Mouse (Mus musculus) intestine, postnatal 0 days (tissue): ENCODE measurements around the gene Xrcc6. TPM values are rescaled to one million over a fixed set of nuclear protein-coding genes. Genes with fewer than 3 reads are reported as not detected.

Source experiments
- ATAC-seq: fragments of 200-750 bp; cut with Nextera tagmentation; 2 replicates; pipeline ENCODE4 v1.8.0; 2017; ENCODE audit warnings: mild to moderate bottlenecking, moderate TSS enrichment, moderate library complexity
- H3K27ac ChIP-seq: fragments of 300-500 bp; sonication (generic); 2 replicates; pipeline ENCODE4 v1.5.1; 2014; ENCODE audit warnings: mild to moderate bottlenecking, low read depth, low read length, moderate library complexity
- H3K27me3 ChIP-seq: fragments of 300-500 bp; sonication (generic); replicated peaks from 2 replicates; pipeline ENCODE4 v1.6.1; 2014; ENCODE audit warnings: low read length, mixed read lengths; ENCODE audit not compliant: control insufficient read depth, insufficient read depth
- H3K36me3 ChIP-seq: fragments of 300-500 bp; sonication (generic); 2 replicates; pipeline ENCODE4 v1.6.1; 2014; ENCODE audit warnings: mild to moderate bottlenecking, moderate library complexity; ENCODE audit not compliant: control insufficient read depth, insufficient read depth
- H3K4me1 ChIP-seq: fragments of 300-500 bp; sonication (generic); replicated peaks from 2 replicates; pipeline ENCODE4 v1.6.1; 2014; ENCODE audit warnings: antibody characterized with exemption, low read length, mixed read lengths; ENCODE audit not compliant: control insufficient read depth, insufficient read depth
- H3K4me2 ChIP-seq: fragments of 300-500 bp; sonication (generic); replicated peaks from 2 replicates; pipeline ENCODE4 v1.6.1; 2014; ENCODE audit warnings: low read depth, mild to moderate bottlenecking, moderate library complexity
- H3K4me3 ChIP-seq: fragments of 300-500 bp; sonication (generic); 2 replicates; pipeline ENCODE4 v1.5.1; 2014; ENCODE audit warnings: low read depth, low read length
- H3K9ac ChIP-seq: fragments of 300-500 bp; sonication (generic); 2 replicates; pipeline ENCODE4 v1.6.1; 2014; ENCODE audit warnings: mild to moderate bottlenecking, low read depth, low read length
- H3K9me3 ChIP-seq: fragments of 300-500 bp; sonication (generic); 2 replicates; pipeline ENCODE4 v1.6.1; 2016; ENCODE audit warnings: mixed run types; ENCODE audit not compliant: control insufficient read depth
- CTCF ChIP-seq: sonication (generic); IDR thresholded peaks from 2 replicates; pipeline ENCODE4 v1.5.1; 2016; ENCODE audit warnings: low read depth, mild to moderate bottlenecking, control low read depth, antibody characterized with exemption, moderate library complexity
- WGBS: fragments of 180-500 bp; shearing (Covaris S2); extraction: QIAGEN DNeasy Blood & Tissue Kit; methylation state at CpG from one replicate; pipeline ENCODE4 v1.1.7; 2014; 5-methylcytosine and 5-hydroxymethylcytosine counted together
- polyA plus RNA-seq: library from polyadenylated mRNA; unstranded; fragments of >200 nt; fragmentation: Nextera tagmentation; extraction: Ambion mirVana; gene quantifications from 2 replicates; pipeline ENCODE4 v1.2.1, GENCODE M21; 2015

Xrcc6 gene
- polyA plus RNA-seq, 1 experiment from 2014 or later, result 22.6 TPM

DNA sequence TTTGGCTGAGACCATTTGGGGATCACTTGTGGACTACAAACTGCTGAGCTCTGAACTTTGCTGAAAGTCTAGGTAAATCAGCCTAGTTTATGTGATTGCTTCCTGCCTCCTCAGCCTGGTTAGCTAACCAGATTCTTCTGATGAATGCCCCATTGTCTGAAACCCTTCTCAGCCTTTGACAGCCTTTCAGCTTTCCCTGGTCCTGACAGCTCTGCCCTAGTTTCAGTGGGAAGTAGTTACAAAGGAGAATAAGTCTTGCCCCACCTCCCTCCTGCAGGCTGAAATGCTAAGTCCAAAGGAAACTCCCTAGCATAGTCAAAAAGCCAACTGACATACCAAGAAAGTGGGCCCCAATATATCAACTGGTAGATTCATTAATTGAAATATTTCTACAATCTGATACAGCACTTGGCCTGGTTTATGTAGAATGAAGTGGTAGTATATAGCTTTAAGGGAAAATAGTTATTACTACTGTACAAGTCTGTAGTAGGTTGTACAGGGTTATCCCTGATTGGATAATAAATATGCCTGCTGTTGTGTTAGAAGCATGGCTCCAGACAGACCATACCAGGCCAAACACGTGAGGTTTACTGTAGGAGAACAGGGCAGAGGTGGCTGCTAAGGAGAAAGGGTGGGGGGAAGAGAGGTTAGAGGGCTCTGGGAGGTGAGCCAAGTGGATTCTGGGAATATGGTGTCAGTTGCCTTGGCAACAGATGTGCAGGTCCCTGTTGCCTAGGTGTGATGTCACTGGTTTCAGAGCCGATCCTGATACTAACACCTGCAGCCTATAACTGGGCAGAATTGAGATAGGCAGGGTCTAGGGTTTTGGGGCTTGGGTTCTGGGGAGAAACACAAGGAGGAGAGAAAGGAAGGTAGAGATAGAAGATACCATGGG is 2.1 kb upstream of the Xrcc6 start:
- H3K27ac ChIP-seq, result no peak overlapping the region
- no peaks in the 10 kb centered on the region for H3K4me1 ChIP-seq
- no peaks in the 10 kb centered on the region for H3K36me3 ChIP-seq
- no peaks in the 10 kb centered on the region for H3K27me3 ChIP-seq
- H3K4me2 ChIP-seq, result no peak overlapping the region
- H3K4me3 ChIP-seq, result no peak overlapping the region
- no peak overlapping the region for H3K9ac ChIP-seq
- TF ChIP-seq CTCF, result no peak
- H3K9me3 ChIP-seq, result no peaks in the 10 kb centered on the region
- ATAC-seq, result no peak
- WGBS, result 80% methylated on average over 2 of the region's 2 CpGs

- H3K9me3 ChIP-seq, result no peaks in the 10 kb centered on the region
- 43% methylated on average over 11 of the region's 11 CpGs for whole genome bisulfite sequencing
- 0 out of 2 replicates have a peak, but pooled peaks have one; percentile 21 for ATAC-seq
- peak; percentile 88 for TF ChIP-seq CTCF
- no peak overlapping the region for H3K4me3 ChIP-seq
- H3K27ac ChIP-seq, result no peak overlapping the region
- H3K9ac ChIP-seq, result no peak overlapping the region
- no peaks in the 10 kb centered on the region for H3K27me3 ChIP-seq
- no peak overlapping the region for H3K4me2 ChIP-seq
- no peaks in the 10 kb centered on the region for H3K4me1 ChIP-seq
- peaks cover 11% of the 10 kb centered on the region; the same call in 1 of the 2 replicates for H3K36me3 ChIP-seq
Observed at GRCm38 (mm10) chr15:81989371-81990062, 1.9 kb downstream of the Xrcc6 start.

DNA sequence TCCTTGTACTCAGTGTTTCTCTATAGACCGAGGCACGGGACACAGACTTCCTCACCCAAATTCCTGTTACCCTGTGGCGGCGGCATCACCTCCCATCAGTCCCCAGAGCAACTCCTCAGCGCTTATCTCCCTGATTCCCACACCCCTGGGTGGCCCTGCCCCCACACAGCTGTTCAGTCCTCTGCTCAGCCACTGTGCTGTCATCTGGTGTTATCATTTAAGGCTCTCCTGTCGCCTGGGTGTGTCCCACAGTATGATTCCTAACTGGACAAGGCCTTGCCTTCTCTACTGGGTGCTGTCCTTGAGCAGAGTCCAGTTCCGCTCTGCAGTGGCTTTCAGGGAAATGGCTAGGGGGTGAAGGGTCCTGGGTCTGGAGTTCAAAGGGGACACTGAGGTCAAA is 2.9 kb downstream of the Xrcc6 start:
- ATAC-seq, result peak; percentile 42; the same call in 1 of the 2 replicates
- peaks cover 18% of the 10 kb centered on the region; the same call in 1 of the 2 replicates for H3K36me3 ChIP-seq
- no peaks in the 10 kb centered on the region for H3K9me3 ChIP-seq
- no peak for TF ChIP-seq CTCF
- no peak overlapping the region for H3K4me2 ChIP-seq
- no peaks in the 10 kb centered on the region for H3K27me3 ChIP-seq
- no peak overlapping the region for H3K9ac ChIP-seq
- WGBS, result 36% methylated on average over 7 of the region's 7 CpGs
- no peaks in the 10 kb centered on the region for H3K4me1 ChIP-seq
- H3K27ac ChIP-seq, result no peak overlapping the region
- H3K4me3 ChIP-seq, result no peak overlapping the region

- Histone ChIP-seq H3K36me3 (peaks cover 43% of the 10 kb centered on the region), H3K4me1 (no peaks in the 10 kb centered on the region), H3K9ac (no peak overlapping the region), H3K4me2 (no peak overlapping the region), H3K9me3 (no peaks in the 10 kb centered on the region), H3K4me3 (no peak overlapping the region), H3K27me3 (no peaks in the 10 kb centered on the region), H3K27ac (no peak overlapping the region)
- no peak for TF ChIP-seq CTCF
- ATAC-seq, result no peak
- WGBS, result 80% methylated on average over 6 of the region's 6 CpGs
Observed at GRCm38 (mm10) chr15:81993992-81994391, 6.4 kb downstream of the Xrcc6 start.

GRCm38 (mm10) chr15:82004257-82004656 is 16.6 kb downstream of the Xrcc6 start:
- H3K4me1 ChIP-seq, result no peaks in the 10 kb centered on the region
- H3K4me2 ChIP-seq, result no peak overlapping the region
- H3K36me3 ChIP-seq, result peaks cover 10% of the 10 kb centered on the region
- no peak overlapping the region for H3K4me3 ChIP-seq
- no peaks in the 10 kb centered on the region for H3K27me3 ChIP-seq
- 48% methylated on average over 8 of the region's 8 CpGs for WGBS
- no peaks in the 10 kb centered on the region for H3K9me3 ChIP-seq
- peak; percentile 92 for ATAC-seq
- no peak overlapping the region for H3K27ac ChIP-seq
- H3K9ac ChIP-seq, result no peak overlapping the region
- TF ChIP-seq CTCF, result no peak

DNA sequence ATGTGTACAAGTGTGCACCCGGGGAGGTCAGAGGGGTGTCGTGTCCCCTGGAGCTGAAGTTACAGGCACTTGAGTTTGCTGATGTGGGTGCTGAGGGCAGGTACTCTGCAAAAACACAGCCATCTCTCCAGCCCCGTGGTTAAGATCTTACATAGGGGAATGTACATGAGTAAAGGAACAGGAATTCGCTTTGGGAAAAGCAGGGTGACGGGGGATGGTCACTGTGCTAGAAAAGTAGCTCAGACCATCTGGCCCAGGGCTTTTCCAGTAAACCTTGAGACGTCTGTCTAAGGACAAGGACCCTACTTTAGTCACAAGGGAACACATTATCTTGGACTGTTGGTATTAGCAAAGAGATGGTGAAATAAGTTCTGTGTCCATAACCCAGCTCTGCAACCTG is 24.3 kb downstream of the Xrcc6 start:
- no peak for TF ChIP-seq CTCF
- no peaks in the 10 kb centered on the region for H3K4me1 ChIP-seq
- no peak for ATAC-seq
- no peak overlapping the region for H3K4me2 ChIP-seq
- no peak overlapping the region for H3K4me3 ChIP-seq
- no peaks in the 10 kb centered on the region for H3K36me3 ChIP-seq
- WGBS, result 82% methylated on average over 6 of the region's 6 CpGs
- H3K9me3 ChIP-seq, result no peaks in the 10 kb centered on the region
- no peaks in the 10 kb centered on the region for H3K27me3 ChIP-seq
- no peak overlapping the region for H3K27ac ChIP-seq
- H3K9ac ChIP-seq, result no peak overlapping the region
